Mouse (Mus musculus) embryonic facial prominence, embryonic 15.5 days (tissue): ENCODE data around the gene Trmt1. TPM values are rescaled to one million over a fixed set of nuclear protein-coding genes. Genes with fewer than 3 reads are reported as not detected.

ENCODE experiments used
- ATAC-seq: fragments of 200-750 bp; cut with Nextera tagmentation; 2 replicates; pipeline ENCODE4 v1.8.0; 2017; ENCODE audit warnings: low read depth, moderate TSS enrichment; ENCODE audit not compliant: insufficient number of reproducible peaks, low FRiP score, low TSS enrichment
- H3K27ac ChIP-seq: fragments of 300-500 bp; sonication (generic); replicated peaks from 2 replicates; pipeline ENCODE4 v1.5.1; 2015; ENCODE audit warnings: mild to moderate bottlenecking, inconsistent platforms
- H3K27me3 ChIP-seq: fragments of 300-500 bp; sonication (generic); 2 replicates; pipeline ENCODE4 v1.6.1; 2015; ENCODE audit warnings: inconsistent platforms
- H3K36me3 ChIP-seq: fragments of 300-500 bp; sonication (generic); 2 replicates; pipeline ENCODE4 v1.6.1; 2015; ENCODE audit warnings: mild to moderate bottlenecking, inconsistent platforms
- H3K4me1 ChIP-seq: fragments of 300-500 bp; sonication (generic); 2 replicates; pipeline ENCODE4 v1.6.1; 2015; ENCODE audit warnings: inconsistent platforms
- H3K4me2 ChIP-seq: fragments of 300-500 bp; sonication (generic); replicated peaks from 2 replicates; pipeline ENCODE4 v1.6.1; 2015; ENCODE audit warnings: mild to moderate bottlenecking, inconsistent platforms
- H3K4me3 ChIP-seq: fragments of 300-500 bp; sonication (generic); replicated peaks from 2 replicates; pipeline ENCODE4 v1.5.1; 2015; ENCODE audit warnings: mild to moderate bottlenecking, inconsistent platforms
- H3K9ac ChIP-seq: fragments of 300-500 bp; sonication (generic); 2 replicates; pipeline ENCODE4 v1.6.1; 2015; ENCODE audit warnings: inconsistent platforms
- H3K9me3 ChIP-seq: fragments of 300-500 bp; sonication (generic); replicated peaks from 2 replicates; pipeline ENCODE4 v1.6.1; 2016; ENCODE audit warnings: inconsistent platforms
- WGBS: fragments of 180-500 bp; shearing (Covaris S2); methylation state at CpG from one replicate; pipeline ENCODE4 v1.1.7; 2015; 5-methylcytosine and 5-hydroxymethylcytosine counted together
- polyA plus RNA-seq: library from polyadenylated mRNA; unstranded; fragments of >200 nt; fragmentation: Nextera tagmentation; extraction: Ambion mirVana; gene quantifications from 2 replicates; pipeline ENCODE4 v1.2.1, GENCODE M21; 2015

Trmt1 gene
- polyA plus RNA-seq, 1 experiment from 2014 or later, result 78.2 TPM

DNA sequence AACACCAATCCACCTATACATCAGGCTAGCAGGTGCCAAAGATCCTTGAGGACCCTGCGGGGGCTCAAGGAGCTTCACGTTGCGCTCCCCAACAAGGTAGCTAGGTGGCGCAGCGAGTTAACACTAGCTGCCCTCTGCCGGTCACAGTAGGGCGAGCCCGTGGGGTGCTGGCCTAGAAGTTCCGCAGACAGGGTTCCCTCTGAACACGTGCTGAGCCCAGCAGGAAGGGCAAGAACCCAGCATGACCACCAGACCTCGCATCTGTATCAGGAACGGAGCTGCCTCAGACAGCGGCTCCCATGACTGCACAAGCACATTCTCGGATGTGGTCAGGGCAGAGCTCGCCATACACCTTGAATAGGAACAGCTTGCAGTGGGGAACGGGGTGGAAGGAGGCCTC lies 51.5 kb downstream of the Trmt1 start:
- no peaks in the 10 kb centered on the region for H3K36me3 ChIP-seq
- H3K27me3 ChIP-seq, result no peaks in the 10 kb centered on the region
- H3K27ac ChIP-seq, result peak overlapping the region; percentile 95
- no peaks in the 10 kb centered on the region for H3K9me3 ChIP-seq
- 6% methylated on average over 16 of the region's 16 CpGs for WGBS
- no peak overlapping the region for H3K9ac ChIP-seq
- no peak overlapping the region for H3K4me3 ChIP-seq
- H3K4me2 ChIP-seq, result peak overlapping the region; percentile 18
- no peak for ATAC-seq
- peaks cover 93% of the 10 kb centered on the region for H3K4me1 ChIP-seq

DNA sequence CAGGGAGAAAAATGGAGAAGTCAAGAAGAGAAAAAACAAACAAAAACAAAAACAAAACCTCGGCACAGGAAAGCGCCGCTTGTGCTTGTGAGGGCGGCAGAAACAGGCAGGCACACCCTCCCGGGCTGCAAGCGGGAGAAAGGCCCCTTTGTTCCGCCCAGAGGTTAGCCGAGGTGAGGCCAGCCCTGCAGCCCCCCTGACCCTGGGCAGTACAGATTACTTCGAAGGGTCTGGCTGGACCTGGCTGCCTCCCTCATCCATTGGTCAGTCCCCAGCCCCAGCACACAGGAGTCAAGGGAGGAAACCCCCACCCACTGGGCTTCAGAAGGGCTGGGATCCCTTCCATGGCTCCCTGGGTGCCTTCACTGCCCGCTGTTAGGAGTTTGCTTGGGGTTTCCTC lies 52.2 kb downstream of the Trmt1 start:
- no peaks in the 10 kb centered on the region for H3K36me3 ChIP-seq
- peaks cover 93% of the 10 kb centered on the region for H3K4me1 ChIP-seq
- peak overlapping the region; percentile 18; the same call in 1 of the 2 replicates for H3K4me2 ChIP-seq
- ATAC-seq, result no peak
- no peak overlapping the region for H3K9ac ChIP-seq
- WGBS, result 25% methylated on average over 10 of the region's 10 CpGs
- H3K27ac ChIP-seq, result peak overlapping the region; percentile 95
- no peaks in the 10 kb centered on the region for H3K27me3 ChIP-seq
- no peak overlapping the region for H3K4me3 ChIP-seq
- no peaks in the 10 kb centered on the region for H3K9me3 ChIP-seq

GRCm38 (mm10) chr8:84738715-84739400 lies 52.8 kb downstream of the Trmt1 start:
- Histone ChIP-seq H3K9me3 (no peaks in the 10 kb centered on the region), H3K27ac (peak overlapping the region; percentile 95), H3K4me2 (no peak overlapping the region), H3K4me3 (no peak overlapping the region), H3K36me3 (no peaks in the 10 kb centered on the region), H3K27me3 (no peaks in the 10 kb centered on the region), H3K9ac (no peak overlapping the region), H3K4me1 (peaks cover 93% of the 10 kb centered on the region)
- WGBS, result 53% methylated on average over 10 of the region's 10 CpGs
- no peak for ATAC-seq

DNA sequence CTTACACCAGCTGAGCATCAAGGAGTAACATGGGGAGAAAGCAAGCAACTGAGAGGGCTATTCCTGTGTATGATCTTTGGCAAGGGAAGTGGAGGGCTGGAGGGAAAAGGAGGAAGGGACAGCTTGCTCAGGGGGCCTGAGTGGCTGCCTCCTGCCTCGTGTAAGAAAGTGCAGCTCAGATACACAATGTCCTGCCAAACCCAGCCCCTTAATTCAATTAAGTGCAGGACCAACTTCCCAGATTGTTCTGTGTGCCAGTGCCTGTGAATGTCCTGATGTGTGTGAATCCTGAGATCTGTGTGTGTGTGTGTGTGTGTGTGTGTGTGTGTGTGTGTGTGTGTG lies 53.3 kb downstream of the Trmt1 start:
- H3K27ac ChIP-seq, result peak overlapping the region; percentile 95
- WGBS, result 5% methylated on average over 1 of the region's 1 CpGs
- H3K4me3 ChIP-seq, result no peak overlapping the region
- no peak overlapping the region for H3K9ac ChIP-seq
- peaks cover 93% of the 10 kb centered on the region for H3K4me1 ChIP-seq
- no peaks in the 10 kb centered on the region for H3K36me3 ChIP-seq
- no peaks in the 10 kb centered on the region for H3K27me3 ChIP-seq
- H3K4me2 ChIP-seq, result no peak overlapping the region
- no peaks in the 10 kb centered on the region for H3K9me3 ChIP-seq
- ATAC-seq, result no peak

GRCm38 (mm10) chr8:84740895-84741843 lies 55.1 kb downstream of the Trmt1 start:
- 0 out of 2 replicates have a peak overlapping the region, but pooled peaks have one; percentile 36 for H3K4me2 ChIP-seq
- no peak overlapping the region for H3K9ac ChIP-seq
- H3K4me1 ChIP-seq, result peaks cover 95% of the 10 kb centered on the region
- no peak for ATAC-seq
- H3K9me3 ChIP-seq, result no peaks in the 10 kb centered on the region
- H3K27ac ChIP-seq, result peak overlapping the region; percentile 95
- H3K27me3 ChIP-seq, result no peaks in the 10 kb centered on the region
- no peak overlapping the region for H3K4me3 ChIP-seq
- no peaks in the 10 kb centered on the region for H3K36me3 ChIP-seq
- WGBS, result 36% methylated on average over 13 of the region's 13 CpGs

DNA sequence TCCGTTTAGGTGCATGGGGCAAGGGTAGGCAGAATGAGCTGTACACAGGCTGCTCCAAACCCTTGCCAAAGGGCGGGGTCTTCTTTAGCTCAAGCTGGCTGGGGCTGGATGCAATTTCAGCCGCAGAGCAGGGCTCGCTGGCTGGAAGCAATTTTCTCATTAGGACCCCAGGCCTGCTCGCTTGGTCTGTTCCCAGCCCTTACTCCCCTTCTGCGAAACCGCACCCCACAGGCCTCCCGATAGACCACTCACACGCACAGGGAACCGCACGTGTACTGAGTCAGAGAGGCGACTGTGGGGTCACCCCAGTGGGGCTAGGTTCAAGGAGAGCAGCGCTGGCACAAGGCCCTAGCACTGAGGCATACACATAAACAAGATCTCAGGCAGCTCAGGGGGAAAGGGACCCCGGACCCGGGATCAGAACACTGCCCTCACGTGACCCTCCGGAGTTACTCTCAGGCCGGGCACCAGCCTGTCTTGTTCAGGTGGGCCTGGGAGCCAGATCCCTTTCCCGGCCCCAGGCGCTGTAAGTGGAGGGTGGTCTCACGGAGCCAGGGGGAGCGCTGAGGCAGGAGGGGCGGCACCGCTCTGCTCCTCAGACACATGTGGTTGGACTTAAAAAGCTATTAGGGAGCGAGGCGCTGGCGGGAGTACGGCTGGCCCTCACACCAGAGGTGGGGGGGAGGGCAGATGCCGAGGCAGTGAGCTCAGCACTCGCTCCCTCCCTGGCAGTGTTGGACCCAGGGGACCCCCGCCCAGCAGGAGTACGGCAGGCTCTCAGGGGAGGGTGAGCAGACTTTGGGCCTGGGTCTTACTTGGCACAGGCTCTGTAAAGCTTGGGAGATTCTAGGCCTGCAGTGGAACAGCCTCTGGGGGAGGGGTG lies 56.3 kb downstream of the Trmt1 start:
- H3K36me3 ChIP-seq, result 0 out of 2 replicates have a peak, but pooled peaks cover 3% of the 10 kb centered on the region
- H3K9ac ChIP-seq, result no peak overlapping the region
- 8% methylated on average over 32 of the region's 32 CpGs for WGBS
- peak; percentile 88 for ATAC-seq
- peaks cover 94% of the 10 kb centered on the region for H3K4me1 ChIP-seq
- no peaks in the 10 kb centered on the region for H3K27me3 ChIP-seq
- H3K4me3 ChIP-seq, result peak overlapping the region; percentile 10
- H3K9me3 ChIP-seq, result no peaks in the 10 kb centered on the region
- peak overlapping the region; percentile 95 for H3K27ac ChIP-seq
- peak overlapping the region; percentile 36 for H3K4me2 ChIP-seq

DNA sequence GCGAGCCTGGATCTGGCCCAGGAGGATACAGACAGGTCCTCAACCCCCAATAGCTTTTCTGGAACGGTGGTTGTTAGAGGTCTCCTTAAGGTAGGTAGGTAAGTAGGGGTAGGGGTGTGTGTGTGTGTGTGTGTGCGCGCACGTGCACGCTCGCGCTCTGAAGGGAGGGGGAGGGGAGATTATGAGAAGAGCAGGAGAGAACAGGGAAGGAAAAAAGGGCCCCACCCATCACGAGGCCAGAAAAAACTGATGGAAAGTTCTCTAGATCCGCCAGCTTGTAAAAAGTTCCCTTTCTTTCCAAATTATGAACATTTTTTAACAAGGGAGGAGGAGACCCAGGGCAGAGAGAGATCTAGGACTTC lies 56.9 kb downstream of the Trmt1 start:
- Histone ChIP-seq H3K9ac (no peak overlapping the region), H3K4me1 (peaks cover 92% of the 10 kb centered on the region), H3K4me2 (peak overlapping the region; percentile 36), H3K27ac (peak overlapping the region; percentile 95), H3K4me3 (peak overlapping the region; percentile 10; the same call in 1 of the 2 replicates), H3K27me3 (no peaks in the 10 kb centered on the region), H3K9me3 (no peaks in the 10 kb centered on the region), H3K36me3 (0 out of 2 replicates have a peak, but pooled peaks cover 3% of the 10 kb centered on the region)
- peak; percentile 2 for ATAC-seq
- WGBS, result 6% methylated on average over 10 of the region's 10 CpGs

DNA sequence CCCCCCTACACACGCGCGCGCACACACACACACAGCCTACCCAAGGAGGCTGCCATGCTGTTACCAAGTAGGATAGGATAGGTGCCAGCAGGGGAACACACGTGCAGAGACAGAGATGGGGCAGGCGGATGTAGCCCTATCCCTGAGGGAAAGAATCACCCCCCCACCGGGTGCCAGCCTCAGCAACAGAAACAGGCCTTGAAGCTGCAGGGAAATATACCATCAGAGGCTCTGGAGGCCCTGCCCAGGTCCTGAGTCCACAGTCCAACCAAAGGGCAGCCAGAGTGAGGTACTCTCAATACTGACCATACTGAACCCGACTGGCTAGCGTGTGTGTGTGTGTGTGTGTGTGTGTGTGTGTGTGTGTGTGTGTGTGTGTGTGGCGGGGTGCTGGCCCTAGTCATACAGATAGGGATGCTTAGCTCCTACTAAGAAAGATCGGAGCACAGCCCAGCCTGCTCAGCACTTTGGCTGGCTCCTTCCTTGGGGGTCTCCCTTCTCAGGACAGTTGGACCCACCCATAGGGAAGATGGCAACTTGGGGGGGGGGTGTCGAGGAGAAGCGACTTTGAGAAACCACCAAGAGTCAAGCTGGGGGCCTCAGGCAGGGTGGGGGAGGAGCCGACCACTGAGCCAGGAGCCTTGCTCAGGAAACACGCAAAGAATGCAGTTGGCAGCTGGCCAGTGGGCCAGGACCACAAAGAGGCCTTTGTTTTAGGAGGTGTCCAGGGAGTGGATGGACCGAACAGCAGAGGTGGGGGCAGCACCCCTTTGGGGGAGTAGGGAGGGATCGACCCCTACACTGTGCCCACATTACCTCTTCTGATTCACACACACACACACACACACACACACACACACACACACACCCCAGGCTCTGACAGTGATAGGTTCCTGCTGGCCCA lies 57.7 kb downstream of the Trmt1 start:
- 7% methylated on average over 15 of the region's 17 CpGs for WGBS
- no peak overlapping the region for H3K9ac ChIP-seq
- H3K27ac ChIP-seq, result peak overlapping the region; percentile 95
- no peaks in the 10 kb centered on the region for H3K27me3 ChIP-seq
- ATAC-seq, result 0 out of 2 replicates have a peak, but pooled peaks have one; percentile 1
- no peaks in the 10 kb centered on the region for H3K9me3 ChIP-seq
- 0 out of 2 replicates have a peak, but pooled peaks cover 3% of the 10 kb centered on the region for H3K36me3 ChIP-seq
- H3K4me2 ChIP-seq, result peak overlapping the region; percentile 36
- H3K4me3 ChIP-seq, result no peak overlapping the region
- H3K4me1 ChIP-seq, result peaks cover 92% of the 10 kb centered on the region

GRCm38 (mm10) chr8:84745032-84745925 lies 59.2 kb downstream of the Trmt1 start:
- 13% methylated on average over 17 of the region's 17 CpGs for WGBS
- H3K4me1 ChIP-seq, result peaks cover 92% of the 10 kb centered on the region
- no peak for ATAC-seq

More at GRCm38 (mm10) chr8:84745032-84745925, 59.2 kb downstream of the Trmt1 start:
- Histone ChIP-seq H3K27ac (peak overlapping the region; percentile 95), H3K4me3 (no peak overlapping the region), H3K4me2 (peak overlapping the region; percentile 12; the same call in 1 of the 2 replicates), H3K9ac (no peak overlapping the region), H3K27me3 (no peaks in the 10 kb centered on the region), H3K36me3 (0 out of 2 replicates have a peak, but pooled peaks cover 3% of the 10 kb centered on the region), H3K9me3 (no peaks in the 10 kb centered on the region)
